Mouse (Mus musculus) ES-E14 (cell line): ENCODE results near the gene Rreb1.

ENCODE experiments used
- HCFC1 ChIP-seq: IDR thresholded peaks from 2 replicates; pipeline ENCODE4 v1.6.1; 2012; ENCODE audit warnings: low read length, inconsistent platforms, borderline replicate concordance; ENCODE audit not compliant: insufficient read depth
- MAFK ChIP-seq: IDR thresholded peaks from 2 replicates; pipeline ENCODE4 v1.6.1; 2014; ENCODE audit warnings: mild to moderate bottlenecking, low read depth, low read length, inconsistent platforms; ENCODE audit not compliant: insufficient read depth
- ZC3H11A ChIP-seq: IDR thresholded peaks from 2 replicates; pipeline ENCODE4 v1.6.1; 2012; ENCODE audit warnings: low read depth, mild to moderate bottlenecking, inconsistent platforms, low read length, borderline replicate concordance

DNA sequence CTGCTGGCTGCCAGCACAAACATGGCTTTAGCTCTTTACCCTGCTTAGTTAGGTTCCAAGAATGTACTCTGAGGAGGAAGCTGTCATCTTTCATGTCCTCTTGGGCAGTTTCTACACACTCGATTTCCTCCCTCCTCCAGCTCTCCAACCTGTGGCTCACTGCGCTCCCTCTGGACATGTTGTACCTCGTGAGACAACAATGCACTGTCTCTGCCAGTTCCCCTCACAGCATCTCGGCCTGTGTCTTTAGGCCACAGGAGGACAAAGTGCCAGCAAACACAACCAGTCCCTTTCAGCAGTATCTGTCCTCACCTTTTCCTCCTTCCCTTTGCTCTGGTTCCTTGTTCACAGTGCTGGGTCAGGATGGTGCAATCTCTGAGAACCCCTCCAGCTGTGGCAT, 155.9 kb downstream of the Rreb1 start:
- TF ChIP-seq HCFC1 (no peak), ZC3H11A (no peak), MAFK (no peak)
